Mouse (Mus musculus): Measurements from ENCODE around the gene Cdh13. TPM values are rescaled to one million over a fixed set of nuclear protein-coding genes. Genes with fewer than 3 reads are reported as not detected.
"Not testable (repeated sequence)": the region's sequence is repeated elsewhere in the genome, so short reads cannot be mapped to it uniquely, and the experiment has no call there.

The Cdh13 gene
- polyA plus RNA-seq, 1 experiment from 2014 or later, result 33.5 TPM

DNA sequence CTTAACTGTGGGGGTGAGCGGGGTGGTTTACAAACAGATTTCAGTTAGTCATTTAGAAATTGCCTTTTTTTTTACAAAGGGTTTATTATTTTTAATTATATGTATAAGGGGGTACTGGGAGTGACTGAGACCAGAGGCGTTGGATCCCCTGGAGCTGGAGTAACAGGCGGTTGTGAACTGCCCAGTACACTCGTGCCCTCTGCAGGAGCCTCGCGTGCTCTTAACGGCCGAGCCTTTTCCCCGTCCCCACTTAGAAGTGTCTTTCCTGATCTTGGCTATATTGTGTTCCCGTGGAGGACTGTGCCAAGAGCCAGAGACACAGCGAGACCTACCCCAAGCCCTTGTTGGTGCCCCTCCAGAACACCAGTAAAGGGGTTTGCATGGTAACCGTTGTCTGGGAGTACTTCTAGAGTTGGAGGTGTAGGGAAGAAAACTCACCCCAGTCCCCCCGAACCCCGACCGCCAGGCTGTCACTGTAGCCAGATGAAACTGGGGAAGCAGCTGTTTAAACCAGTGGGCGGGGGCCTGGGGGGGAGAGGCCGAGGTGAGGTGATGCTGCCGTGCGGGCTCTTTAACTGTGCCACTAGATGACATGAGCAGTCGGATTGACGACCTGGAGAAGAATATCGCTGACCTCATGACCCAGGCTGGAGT is 1061.6 kb downstream of the Cdh13 start:
- H3K4me3 ChIP-seq, result peak overlapping the region; percentile 80
- H3K9ac ChIP-seq, result peak overlapping the region; percentile 82
- H3K4me1 ChIP-seq, result peaks cover 6% of the 10 kb centered on the region
- no peak for ATAC-seq (ENCODE audit: low FRiP score, low read depth)
- no peaks in the 10 kb centered on the region for H3K27me3 ChIP-seq (replicated peaks)
- WGBS, result 57% methylated on average over 22 of the region's 22 CpGs
- H3K9me3 ChIP-seq, result no peaks in the 10 kb centered on the region
- peaks cover 35% of the 10 kb centered on the region for H3K36me3 ChIP-seq
- H3K4me2 ChIP-seq (replicated peaks), result peak overlapping the region; percentile 73
- no peak overlapping the region for H3K27ac ChIP-seq

DNA sequence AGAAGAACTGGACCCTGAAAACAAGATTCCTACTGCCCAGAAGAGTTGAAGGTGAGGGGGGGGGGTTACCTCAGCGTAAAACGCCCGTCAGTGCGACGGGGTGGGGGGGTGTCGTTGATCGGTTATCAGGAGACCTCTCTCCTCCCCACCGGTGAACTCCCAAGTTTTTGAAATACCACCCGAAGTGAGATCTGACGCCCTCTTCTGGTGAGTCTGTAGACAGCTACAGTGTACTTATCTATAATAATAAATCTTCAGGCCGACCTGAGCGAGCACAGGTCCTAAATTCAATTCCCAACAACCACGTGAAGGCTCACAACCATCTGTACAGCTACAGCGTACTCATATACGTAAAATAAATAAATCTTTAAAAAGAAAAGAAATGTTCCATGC is 1062.1 kb downstream of the Cdh13 start:
- no peak overlapping the region; the same call in 1 of the 2 replicates for H3K9ac ChIP-seq
- peaks cover 6% of the 10 kb centered on the region for H3K4me1 ChIP-seq
- H3K4me3 ChIP-seq, result no peak overlapping the region
- no peaks in the 10 kb centered on the region for H3K9me3 ChIP-seq
- H3K4me2 ChIP-seq (replicated peaks), result peak overlapping the region; percentile 73
- H3K36me3 ChIP-seq, result peaks cover 39% of the 10 kb centered on the region
- H3K27ac ChIP-seq, result no peak overlapping the region
- H3K27me3 ChIP-seq (replicated peaks), result no peaks in the 10 kb centered on the region
- no peak for ATAC-seq (ENCODE audit: low FRiP score, low read depth)
- WGBS, result 81% methylated on average over 15 of the region's 15 CpGs

DNA sequence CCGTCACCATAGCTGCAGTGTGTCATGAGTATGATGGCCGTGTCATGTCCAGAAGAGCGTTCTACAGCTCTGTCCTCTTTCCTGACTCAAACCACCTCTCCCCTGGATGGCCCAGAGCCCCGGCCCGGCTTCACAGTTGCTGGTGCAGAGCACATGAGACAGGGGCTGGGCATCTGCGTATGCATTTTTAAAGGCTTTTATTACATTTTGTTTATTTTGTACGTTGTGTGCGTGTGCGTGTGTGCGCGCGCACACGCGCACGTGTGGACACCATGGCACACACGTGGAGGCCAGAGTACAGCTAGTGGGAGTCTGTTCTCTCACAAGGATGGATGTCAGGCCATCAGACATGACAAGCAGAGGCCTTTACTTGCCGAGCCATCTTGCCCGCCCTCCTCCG is 1068.1 kb downstream of the Cdh13 start:
- no peaks in the 10 kb centered on the region for H3K4me1 ChIP-seq
- no peak for ATAC-seq (ENCODE audit: low FRiP score, low read depth)
- WGBS, result 95% methylated on average over 19 of the region's 19 CpGs
- H3K4me2 ChIP-seq (replicated peaks), result no peak overlapping the region
- H3K27me3 ChIP-seq (replicated peaks), result no peaks in the 10 kb centered on the region
- no peak overlapping the region for H3K4me3 ChIP-seq
- H3K9me3 ChIP-seq, result no peaks in the 10 kb centered on the region
- H3K36me3 ChIP-seq, result peaks cover 43% of the 10 kb centered on the region
- H3K9ac ChIP-seq, result no peak overlapping the region
- H3K27ac ChIP-seq, result no peak overlapping the region

DNA sequence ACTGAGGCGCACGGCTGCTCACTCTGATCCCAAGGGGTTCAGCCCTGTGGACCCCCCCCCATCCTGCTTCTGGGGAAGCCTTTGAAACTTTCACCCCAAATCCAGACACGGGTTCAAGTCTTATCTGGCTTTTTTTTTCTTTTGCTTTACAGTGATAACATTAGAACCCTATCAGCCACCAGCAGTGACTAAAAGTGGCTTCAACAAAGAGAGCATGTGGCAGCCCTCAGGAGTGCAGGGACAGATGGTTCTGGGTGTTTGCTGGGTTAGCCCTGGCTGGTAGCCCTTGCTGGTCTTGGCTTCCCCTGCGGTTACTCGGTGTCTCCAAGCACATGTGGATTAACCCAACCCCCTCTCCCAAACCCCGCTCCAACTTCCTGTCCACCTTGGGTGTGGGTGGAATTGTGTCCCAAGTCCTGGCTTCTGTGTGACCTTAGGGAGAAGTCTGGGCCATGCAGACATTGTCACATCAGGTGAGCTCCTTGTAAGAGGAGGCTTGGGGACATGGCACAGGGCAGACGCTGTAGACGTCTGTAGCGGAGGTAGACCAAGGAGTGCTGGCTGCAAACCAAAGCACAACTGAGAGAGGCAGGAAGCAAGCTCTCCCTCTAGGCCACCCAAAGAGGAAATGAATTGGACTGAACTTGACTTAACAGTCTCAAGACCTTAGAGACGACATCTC is 1069.6 kb downstream of the Cdh13 start:
- Histone ChIP-seq H3K27ac (no peak overlapping the region), H3K4me1 (no peaks in the 10 kb centered on the region), H3K9me3 (no peaks in the 10 kb centered on the region), H3K36me3 (peaks cover 28% of the 10 kb centered on the region), H3K4me2 (replicated peaks) (no peak overlapping the region), H3K4me3 (no peak overlapping the region), H3K9ac (no peak overlapping the region), H3K27me3 (replicated peaks) (no peaks in the 10 kb centered on the region)
- no peak for ATAC-seq (ENCODE audit: low FRiP score, low read depth)
- 90% methylated on average over 10 of the region's 10 CpGs for WGBS

DNA sequence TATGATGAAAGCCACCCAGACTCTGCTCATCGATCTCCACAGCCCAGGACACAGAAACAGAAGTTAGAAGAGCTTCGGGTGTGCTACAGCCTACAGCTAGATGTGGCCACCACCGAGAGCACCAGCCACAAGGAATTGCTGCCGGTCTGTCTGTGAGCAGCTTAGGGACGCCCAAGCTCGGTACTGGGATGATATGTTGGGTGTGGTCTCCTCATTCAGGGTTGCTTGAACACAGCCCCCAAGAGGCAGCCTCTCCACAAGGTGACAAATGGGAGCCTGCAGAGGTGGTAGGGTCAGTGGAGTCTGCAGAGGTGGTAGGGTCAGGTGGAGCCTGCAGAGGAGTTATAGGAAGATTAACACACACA is 1070.1 kb downstream of the Cdh13 start:
- no peaks in the 10 kb centered on the region for H3K4me1 ChIP-seq
- H3K36me3 ChIP-seq, result peaks cover 23% of the 10 kb centered on the region
- H3K9ac ChIP-seq, result no peak overlapping the region
- no peak overlapping the region for H3K4me3 ChIP-seq
- no peaks in the 10 kb centered on the region for H3K9me3 ChIP-seq
- no peak for ATAC-seq (ENCODE audit: low FRiP score, low read depth)
- no peak overlapping the region for H3K27ac ChIP-seq
- no peak overlapping the region for H3K4me2 ChIP-seq (replicated peaks)
- no peaks in the 10 kb centered on the region for H3K27me3 ChIP-seq (replicated peaks)
- 88% methylated on average over 6 of the region's 6 CpGs for whole genome bisulfite sequencing

DNA sequence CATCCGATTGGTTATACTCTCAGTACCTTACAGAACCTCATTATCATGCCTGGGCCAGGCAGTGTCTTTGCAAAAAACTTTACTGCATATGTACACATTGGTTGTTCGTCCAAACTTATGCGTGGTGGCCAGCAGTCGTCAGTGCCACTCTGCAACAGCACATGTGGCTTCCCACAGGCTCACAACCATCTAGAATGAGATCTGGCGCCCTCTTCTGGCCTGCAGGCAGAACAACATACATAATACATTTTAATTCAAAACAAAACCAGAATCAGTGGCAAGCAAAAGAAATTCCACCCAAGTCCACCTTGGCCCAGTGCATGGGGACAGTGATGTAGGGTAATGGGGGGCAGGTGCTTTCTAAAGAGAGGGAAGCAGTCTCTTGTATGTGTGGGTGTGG is 1073.1 kb downstream of the Cdh13 start:
- H3K27ac ChIP-seq; H3K36me3 ChIP-seq; H3K4me1 ChIP-seq; H3K27me3 ChIP-seq (replicated peaks); H3K9me3 ChIP-seq; H3K9ac ChIP-seq; ATAC-seq (ENCODE audit: low FRiP score, low read depth); H3K4me2 ChIP-seq (replicated peaks); H3K4me3 ChIP-seq: not testable (repeated sequence)
- WGBS, result 65% methylated on average over 5 of the region's 5 CpGs

DNA sequence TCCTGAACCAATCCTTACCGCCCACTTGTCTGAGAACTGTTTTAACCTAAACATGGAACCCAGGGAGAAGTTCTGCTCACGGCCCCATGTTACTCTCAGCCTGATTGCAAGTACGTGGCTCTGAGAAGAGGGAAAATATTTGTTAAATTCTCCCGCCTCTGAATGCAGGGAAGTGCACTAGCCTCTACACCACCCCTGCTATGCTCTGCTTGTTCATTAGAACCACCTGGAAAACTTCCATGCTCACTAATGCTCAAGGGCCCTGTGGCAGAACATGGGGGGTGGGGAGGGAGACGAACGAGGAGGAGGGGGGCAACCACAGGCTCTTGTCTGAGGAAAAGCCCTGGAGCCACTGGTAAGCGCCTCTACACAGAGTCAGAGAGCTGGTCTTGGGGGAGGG is 1074.6 kb downstream of the Cdh13 start:
- Histone ChIP-seq H3K9me3 (no peaks in the 10 kb centered on the region), H3K27me3 (replicated peaks) (no peaks in the 10 kb centered on the region), H3K36me3 (no peaks in the 10 kb centered on the region), H3K4me3 (no peak overlapping the region), H3K4me1 (no peaks in the 10 kb centered on the region), H3K27ac (no peak overlapping the region), H3K9ac (no peak overlapping the region), H3K4me2 (replicated peaks) (no peak overlapping the region)
- ATAC-seq (ENCODE audit: low FRiP score, low read depth), result no peak
- 83% methylated on average over 7 of the region's 7 CpGs for WGBS

DNA sequence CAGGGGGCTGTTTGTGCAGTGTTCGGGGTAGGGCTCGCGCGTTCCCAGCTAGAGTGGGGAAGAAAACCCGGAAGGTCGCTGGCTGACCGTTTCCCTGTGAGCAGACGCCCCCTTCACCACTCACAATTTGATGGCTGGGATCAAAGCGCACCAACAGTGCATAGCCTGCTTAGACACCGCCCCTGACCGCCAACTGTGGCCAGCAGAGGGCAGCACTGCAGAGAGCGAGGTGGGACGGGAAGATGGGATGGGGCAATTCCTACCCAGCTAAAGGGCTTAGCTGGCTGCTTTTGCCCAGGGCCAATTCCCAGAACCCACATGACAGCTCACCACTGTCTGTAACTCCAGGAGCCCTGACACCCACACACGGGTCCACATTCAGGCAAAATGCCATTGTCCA is 1075.3 kb downstream of the Cdh13 start:
- 55% methylated on average over 14 of the region's 14 CpGs for WGBS
- ATAC-seq (ENCODE audit: low FRiP score, low read depth), result no peak

DNA sequence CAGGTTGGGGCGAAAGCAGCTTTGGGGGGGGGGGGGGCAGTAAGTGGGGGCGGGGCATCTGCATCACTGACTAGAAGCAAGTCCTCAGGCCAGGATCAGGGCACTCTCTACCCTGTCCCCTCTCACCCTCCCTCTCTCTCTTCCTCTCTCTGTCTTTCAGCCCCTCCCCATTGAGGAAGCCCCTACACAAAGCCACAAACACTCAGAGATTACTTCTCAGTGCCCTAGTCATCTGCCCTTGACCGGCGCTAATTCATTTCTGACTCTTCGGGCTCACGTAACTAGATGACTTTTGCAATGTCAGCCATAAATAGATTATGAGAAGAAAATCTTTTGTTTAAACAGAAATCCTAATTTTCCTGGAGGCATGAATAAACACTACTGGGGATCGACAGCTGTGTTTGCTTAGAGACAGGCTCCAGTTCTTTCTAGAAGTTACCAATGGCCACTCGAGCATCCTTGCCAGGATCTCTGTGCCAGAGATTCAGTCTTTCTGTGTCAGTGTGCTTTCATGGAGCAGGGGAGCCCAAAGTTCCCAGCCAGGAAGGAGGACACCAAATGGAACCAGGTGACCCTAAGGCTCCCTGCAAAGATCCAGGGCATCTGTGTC is 1077.3 kb downstream of the Cdh13 start:
- Histone ChIP-seq H3K9ac (no peak overlapping the region), H3K36me3 (no peaks in the 10 kb centered on the region), H3K9me3 (no peaks in the 10 kb centered on the region), H3K4me2 (replicated peaks) (no peak overlapping the region), H3K4me1 (no peaks in the 10 kb centered on the region), H3K27ac (no peak overlapping the region), H3K27me3 (replicated peaks) (no peaks in the 10 kb centered on the region), H3K4me3 (no peak overlapping the region)
- no peak for ATAC-seq (ENCODE audit: low FRiP score, low read depth)
- WGBS, result 72% methylated on average over 8 of the region's 8 CpGs

More for the DNA sequence above, 1075.3 kb downstream of the Cdh13 start:
- no peak overlapping the region for H3K9ac ChIP-seq
- H3K4me2 ChIP-seq (replicated peaks), result no peak overlapping the region
- no peak overlapping the region for H3K27ac ChIP-seq
- no peaks in the 10 kb centered on the region for H3K36me3 ChIP-seq
- no peaks in the 10 kb centered on the region for H3K4me1 ChIP-seq
- H3K4me3 ChIP-seq, result no peak overlapping the region
- no peaks in the 10 kb centered on the region for H3K9me3 ChIP-seq
- H3K27me3 ChIP-seq (replicated peaks), result no peaks in the 10 kb centered on the region
